8 mouse cellular contexts compared by ENCODE assay signal in the genomic region with DNA sequence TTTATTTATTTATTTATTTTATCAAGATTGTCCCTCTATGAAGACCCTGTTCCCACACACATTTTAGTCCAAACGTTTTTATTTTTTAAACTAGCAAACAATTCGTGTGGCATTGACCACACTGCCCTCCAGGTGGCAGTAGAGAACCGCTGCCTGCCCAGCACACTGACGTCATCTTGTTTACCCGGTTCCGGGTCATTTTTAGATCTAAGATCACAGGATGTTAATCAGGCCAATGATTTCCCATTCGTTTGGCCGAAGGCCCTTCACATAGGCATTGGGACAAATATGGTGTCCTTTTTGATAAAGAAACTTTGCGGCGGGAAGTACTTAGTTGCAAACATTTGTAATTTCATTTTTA.
DNase-seq lines count a peak whose midpoint lies in the region.

No protein-coding gene starts in this region.

- H3K4me1 ChIP-seq in hindbrain, embryonic 10.5 days (replicated peaks): no peaks in the 10 kb centered on the region

- H3K27ac ChIP-seq in hindbrain, embryonic 10.5 days: peak overlapping the region; percentile 71

- DNase-seq in NIH3T3 (ENCODE audit: low read depth): peak; percentile 85
- peak; percentile 78 for DNase-seq in cerebellum, adult 8-10 months
- DNase-seq in forelimb bud, embryonic 11.5 days (ENCODE audit: low read depth, low spot score): peak; percentile 71
- DNase-seq in hindbrain, embryonic 10.5 days (ENCODE audit: low spot score): peak; percentile 74
- DNase-seq in layer of hippocampus, postnatal 14 days (ENCODE audit: low spot score in 2 of 2): peak; percentile 61 to 79
- DNase-seq in lung, postnatal 14 days: peak; percentile 79
- peak; percentile 69 for DNase-seq in retina, adult 2 months (ENCODE audit: low read depth, low spot score)
- peak; percentile 83 for DNase-seq in thymus, postnatal 4 days

- 21% methylated on average over 10 of the region's 10 CpGs for WGBS in hindbrain, embryonic 10.5 days

- H3K4me3 ChIP-seq in hindbrain, embryonic 10.5 days: peak overlapping the region; percentile 18

- no peaks in the 10 kb centered on the region for H3K36me3 ChIP-seq in hindbrain, embryonic 10.5 days

- H3K27me3 ChIP-seq in hindbrain, embryonic 10.5 days (ENCODE audit: insufficient read depth, poor library complexity, severe bottlenecking): no peaks in the 10 kb centered on the region

- no peaks in the 10 kb centered on the region for H3K9me3 ChIP-seq in hindbrain, embryonic 10.5 days

Comparison
In these comparisons a context has a peak if more than half of its experiments do, and no peak if none do; other contexts are left out.
1. Peak in every context shown above with its lines: DNase-seq, H3K4me3 ChIP-seq and H3K27ac ChIP-seq.